Mouse (Mus musculus): ENCODE data around the gene Klhl22. TPM values are rescaled to one million over a fixed set of nuclear protein-coding genes. Genes with fewer than 3 reads are reported as not detected.

The Klhl22 gene
- polyA plus RNA-seq, 1 experiment from 2014 or later, result 69.8 TPM

- Histone ChIP-seq H3K27me3 (ENCODE audit: insufficient read depth, low read length) (peaks cover 71% of the 10 kb centered on the region), H3K4me2 (replicated peaks; ENCODE audit: low read depth, low read length) (no peak overlapping the region), H3K27ac (ENCODE audit: low read length) (no peak overlapping the region), H3K4me3 (ENCODE audit: low read length) (no peak overlapping the region), H3K36me3 (ENCODE audit: insufficient read depth, low read length) (no peaks in the 10 kb centered on the region), H3K9me3 (ENCODE audit: low read length) (no peaks in the 10 kb centered on the region), H3K4me1 (ENCODE audit: insufficient read depth, low read length) (peaks cover 4% of the 10 kb centered on the region), H3K9ac (replicated peaks; ENCODE audit: low read length) (no peak overlapping the region)
- ATAC-seq (ENCODE audit: low FRiP score, low TSS enrichment), result no peak
- WGBS, result 43% methylated on average over 13 of the region's 13 CpGs
Observed at GRCm38 (mm10) chr16:17835481-17835880, 76.1 kb downstream of the Klhl22 start.

- H3K4me3 ChIP-seq (ENCODE audit: low read length), result no peak within 1 kb of the TSS
Observed at GRCm38 (mm10) chr16:17838051-17838450, 78.6 kb downstream of the Klhl22 start, which contains the start of gene Car15. Car15 (minus strand) TSS chr16:17838364.

GRCm38 (mm10) chr16:17839976-17840375, 80.6 kb downstream of the Klhl22 start:
- no peak overlapping the region for H3K4me2 ChIP-seq (replicated peaks; ENCODE audit: low read depth, low read length)
- 82% methylated on average over 4 of the region's 4 CpGs for WGBS
- H3K36me3 ChIP-seq (ENCODE audit: insufficient read depth, low read length), result peaks cover 42% of the 10 kb centered on the region
- peaks cover 26% of the 10 kb centered on the region for H3K27me3 ChIP-seq (ENCODE audit: insufficient read depth, low read length)
- H3K27ac ChIP-seq (ENCODE audit: low read length), result no peak overlapping the region
- H3K9ac ChIP-seq (replicated peaks; ENCODE audit: low read length), result no peak overlapping the region
- H3K4me3 ChIP-seq (ENCODE audit: low read length), result no peak overlapping the region
- no peaks in the 10 kb centered on the region for H3K4me1 ChIP-seq (ENCODE audit: insufficient read depth, low read length)
- no peak for ATAC-seq (ENCODE audit: low FRiP score, low TSS enrichment)
- no peaks in the 10 kb centered on the region for H3K9me3 ChIP-seq (ENCODE audit: low read length)

More at GRCm38 (mm10) chr16:17838051-17838450, 78.6 kb downstream of the Klhl22 start, which contains the start of gene Car15:
- Histone ChIP-seq H3K4me2 (replicated peaks; ENCODE audit: low read depth, low read length) (no peak within 1 kb of the TSS), H3K4me1 (ENCODE audit: insufficient read depth, low read length) (peaks cover 3% of the 10 kb centered on the region), H3K27ac (ENCODE audit: low read length) (no peak within 1 kb of the TSS), H3K27me3 (ENCODE audit: insufficient read depth, low read length) (peaks cover 46% of the 10 kb centered on the region), H3K36me3 (ENCODE audit: insufficient read depth, low read length) (peaks cover 22% of the 10 kb centered on the region), H3K9me3 (ENCODE audit: low read length) (no peaks in the 10 kb centered on the region), H3K9ac (replicated peaks; ENCODE audit: low read length) (no peak within 1 kb of the TSS)
- no peak for ATAC-seq (ENCODE audit: low FRiP score, low TSS enrichment)
- 71% methylated on average over 6 of the region's 6 CpGs for WGBS

- Histone ChIP-seq H3K36me3 (ENCODE audit: insufficient read depth, low read length) (peaks cover 60% of the 10 kb centered on the region), H3K4me2 (replicated peaks; ENCODE audit: low read depth, low read length) (no peak overlapping the region), H3K27me3 (ENCODE audit: insufficient read depth, low read length) (peaks cover 5% of the 10 kb centered on the region; the same call in 1 of the 2 replicates), H3K9me3 (ENCODE audit: low read length) (no peaks in the 10 kb centered on the region), H3K4me1 (ENCODE audit: insufficient read depth, low read length) (no peaks in the 10 kb centered on the region), H3K4me3 (ENCODE audit: low read length) (no peak overlapping the region), H3K9ac (replicated peaks; ENCODE audit: low read length) (no peak overlapping the region), H3K27ac (ENCODE audit: low read length) (no peak overlapping the region)
- WGBS, result 86% methylated on average over 7 of the region's 7 CpGs
- ATAC-seq (ENCODE audit: low FRiP score, low TSS enrichment), result no peak
Observed at GRCm38 (mm10) chr16:17842437-17842836, 83.0 kb downstream of the Klhl22 start.

Other genes with a start within 250 kb of the Klhl22 start
- gene Thap7, start 228.5 kb upstream of the Klhl22 start, polyA plus RNA-seq (2015; fragmentation: Nextera tagmentation; extraction: Ambion mirVana), result 61.1 and 61.5 TPM in 2 replicates
- 0.18 and 0.20 TPM in 2 replicates for gene Lrrc74b, start 198.4 kb upstream of the Klhl22 start, polyA plus RNA-seq (2015; fragmentation: Nextera tagmentation; extraction: Ambion mirVana)
- gene P2rx6, start 197.7 kb upstream of the Klhl22 start, polyA plus RNA-seq (2015; fragmentation: Nextera tagmentation; extraction: Ambion mirVana), result 1.2 TPM in 2 replicates
- 11.8 and 12.6 TPM in 2 replicates for gene Slc7a4, start 176.4 kb upstream of the Klhl22 start, polyA plus RNA-seq (2015; fragmentation: Nextera tagmentation; extraction: Ambion mirVana)
- gene Smpd4, start 140.3 kb upstream of the Klhl22 start, polyA plus RNA-seq (2015; fragmentation: Nextera tagmentation; extraction: Ambion mirVana), result 38.8 and 44.2 TPM in 2 replicates
- gene Ccdc74a, start 113.1 kb upstream of the Klhl22 start, polyA plus RNA-seq (2015; fragmentation: Nextera tagmentation; extraction: Ambion mirVana), result 6.0 and 7.7 TPM in 2 replicates
- 44.1 and 56.1 TPM in 2 replicates for gene Med15, start 26.7 kb upstream of the Klhl22 start, polyA plus RNA-seq (2015; fragmentation: Nextera tagmentation; extraction: Ambion mirVana)
- 8.1 and 8.9 TPM in 2 replicates for gene Scarf2, start 37.7 kb downstream of the Klhl22 start, polyA plus RNA-seq (2015; fragmentation: Nextera tagmentation; extraction: Ambion mirVana)
- 0.09 TPM in 1 of 2 replicates, not detected in the other for gene B830017H08Rik, start 73.5 kb downstream of the Klhl22 start, polyA plus RNA-seq (2015; fragmentation: Nextera tagmentation; extraction: Ambion mirVana)
- 35.7 and 48.6 TPM in 2 replicates for gene Car15, start 78.7 kb downstream of the Klhl22 start, polyA plus RNA-seq (2015; fragmentation: Nextera tagmentation; extraction: Ambion mirVana)
- gene Gm20518, start 132.1 kb downstream of the Klhl22 start, polyA plus RNA-seq (2015; fragmentation: Nextera tagmentation; extraction: Ambion mirVana), result 2.6 TPM in 2 replicates
- gene Tssk1, start 134.6 kb downstream of the Klhl22 start, polyA plus RNA-seq (2015; fragmentation: Nextera tagmentation; extraction: Ambion mirVana), result 0.09 TPM in 1 of 2 replicates, not detected in the other
- 103 and 107 TPM in 2 replicates for gene Dgcr2, start 138.9 kb downstream of the Klhl22 start, polyA plus RNA-seq (2015; fragmentation: Nextera tagmentation; extraction: Ambion mirVana)
- not detected in 2 replicates for gene Tssk2, start 139.0 kb downstream of the Klhl22 start, polyA plus RNA-seq (2015; fragmentation: Nextera tagmentation; extraction: Ambion mirVana)
- 40.7 and 44.8 TPM in 2 replicates for gene Ess2, start 151.7 kb downstream of the Klhl22 start, polyA plus RNA-seq (2015; fragmentation: Nextera tagmentation; extraction: Ambion mirVana)
- gene Gsc2, start 155.4 kb downstream of the Klhl22 start, polyA plus RNA-seq (2015; fragmentation: Nextera tagmentation; extraction: Ambion mirVana), result not detected in 2 replicates
- 102 and 107 TPM in 2 replicates for gene Slc25a1, start 168.6 kb downstream of the Klhl22 start, polyA plus RNA-seq (2015; fragmentation: Nextera tagmentation; extraction: Ambion mirVana)
- not detected in 2 replicates for gene Vpreb2, start 220.8 kb downstream of the Klhl22 start, polyA plus RNA-seq (2015; fragmentation: Nextera tagmentation; extraction: Ambion mirVana)

All from kidney, embryonic 16.5 days (tissue).